Mouse (Mus musculus): ENCODE measurements around the gene Pak4. TPM values are rescaled to one million over a fixed set of nuclear protein-coding genes. Genes with fewer than 3 reads are reported as not detected.

Pak4 gene
- 11.5 and 11.9 TPM in 2 replicates for total RNA-seq (2014; rRNA removed)
- polyA plus RNA-seq (2015; fragmentation: Nextera tagmentation; extraction: Ambion mirVana): 7.4 and 11.5 TPM in 2 replicates

- peak within 1 kb of the TSS; percentile 61 for H3K9ac ChIP-seq
- peaks cover 7% of the 10 kb centered on the region; the same call in 1 of the 2 replicates for H3K4me1 ChIP-seq (ENCODE audit: insufficient read depth)
- H3K27me3 ChIP-seq (ENCODE audit: insufficient read depth, low read length): no peaks in the 10 kb centered on the region
- H3K4me3 ChIP-seq (ENCODE audit: low read depth, low read length): peak within 1 kb of the TSS; percentile 79
- peak; percentile 50 for TF ChIP-seq CTCF (IDR thresholded peaks at IDR 0.05; ENCODE audit: low read depth)
- DNase-seq: peak; percentile 99
- H3K27ac ChIP-seq (ENCODE audit: low read depth, low read length): peak within 1 kb of the TSS; percentile 83
- 2% methylated on average over 66 of the region's 66 CpGs for WGBS
- no peaks in the 10 kb centered on the region for H3K9me3 ChIP-seq (ENCODE audit: low read length)
- ATAC-seq: peak; percentile 97
- peak within 1 kb of the TSS; percentile 86 for H3K4me2 ChIP-seq (ENCODE audit: low read depth)
- H3K36me3 ChIP-seq (ENCODE audit: insufficient read depth): no peaks in the 10 kb centered on the region
Measured at GRCm38 (mm10) chr7:28597642-28598446, at the start of gene Pak4, which contains the start of gene Samd4b. Gene Pak4, minus strand, starts transcription at chr7:28598185. Gene Samd4b, minus strand, starts transcription at chr7:28598144.

DNA sequence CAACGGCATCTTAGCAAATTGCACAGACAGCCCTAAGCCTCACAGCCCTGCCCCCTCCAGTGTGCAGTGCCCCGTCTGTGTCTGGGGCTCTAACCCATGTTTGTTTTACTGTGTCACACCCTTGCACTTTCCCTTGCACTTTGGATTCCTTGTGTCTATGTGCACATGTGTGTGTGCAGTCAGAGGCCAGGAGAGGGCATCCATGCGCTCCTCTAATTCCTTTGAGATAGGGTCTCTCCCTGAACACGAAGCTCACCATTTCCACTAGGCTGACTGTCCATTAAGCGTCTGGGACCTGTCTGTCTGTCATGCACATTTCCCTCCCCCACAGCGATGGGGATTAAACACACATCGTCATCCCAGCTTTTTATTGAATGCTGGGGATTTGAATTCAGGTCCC lies 49.0 kb upstream of the Pak4 start:
- H3K4me3 ChIP-seq (ENCODE audit: low read depth, low read length): no peak overlapping the region
- TF ChIP-seq CTCF (IDR thresholded peaks at IDR 0.05; ENCODE audit: low read depth): 0 out of 2 replicates have a peak, but pooled peaks have one; percentile 10
- WGBS: 54% methylated on average over 7 of the region's 7 CpGs
- H3K9me3 ChIP-seq (ENCODE audit: low read length): no peaks in the 10 kb centered on the region
- H3K9ac ChIP-seq: no peak overlapping the region
- DNase-seq: no peak
- H3K4me1 ChIP-seq (ENCODE audit: insufficient read depth): no peaks in the 10 kb centered on the region
- ATAC-seq: no peak
- no peaks in the 10 kb centered on the region for H3K27me3 ChIP-seq (ENCODE audit: insufficient read depth, low read length)
- no peaks in the 10 kb centered on the region for H3K36me3 ChIP-seq (ENCODE audit: insufficient read depth)
- no peak overlapping the region for H3K4me2 ChIP-seq (ENCODE audit: low read depth)
- H3K27ac ChIP-seq (ENCODE audit: low read depth, low read length): no peak overlapping the region

GRCm38 (mm10) chr7:28645947-28646475 lies 48.0 kb upstream of the Pak4 start:
- DNase-seq (no peak), ATAC-seq (no peak)
- no peak overlapping the region for H3K9ac ChIP-seq
- no peak overlapping the region for H3K4me2 ChIP-seq (ENCODE audit: low read depth)
- TF ChIP-seq CTCF (IDR thresholded peaks at IDR 0.05; ENCODE audit: low read depth): no peak
- no peaks in the 10 kb centered on the region for H3K27me3 ChIP-seq (ENCODE audit: insufficient read depth, low read length)
- H3K27ac ChIP-seq (ENCODE audit: low read depth, low read length): no peak overlapping the region
- 87% methylated on average over 2 of the region's 2 CpGs for WGBS
- no peak overlapping the region for H3K4me3 ChIP-seq (ENCODE audit: low read depth, low read length)
- H3K4me1 ChIP-seq (ENCODE audit: insufficient read depth): no peaks in the 10 kb centered on the region
- H3K9me3 ChIP-seq (ENCODE audit: low read length): no peaks in the 10 kb centered on the region
- no peaks in the 10 kb centered on the region for H3K36me3 ChIP-seq (ENCODE audit: insufficient read depth)

- DNase-seq: no peak
- no peak for ATAC-seq
- no peak for TF ChIP-seq CTCF (IDR thresholded peaks at IDR 0.05; ENCODE audit: low read depth)
- no peak overlapping the region for H3K4me2 ChIP-seq (ENCODE audit: low read depth)
- no peak overlapping the region for H3K4me3 ChIP-seq (ENCODE audit: low read depth, low read length)
- no peaks in the 10 kb centered on the region for H3K36me3 ChIP-seq (ENCODE audit: insufficient read depth)
- no peak overlapping the region for H3K9ac ChIP-seq
- H3K27me3 ChIP-seq (ENCODE audit: insufficient read depth, low read length): no peaks in the 10 kb centered on the region
- H3K27ac ChIP-seq (ENCODE audit: low read depth, low read length): no peak overlapping the region
- 17% methylated on average over 6 of the region's 6 CpGs for WGBS
- H3K4me1 ChIP-seq (ENCODE audit: insufficient read depth): no peaks in the 10 kb centered on the region
- H3K9me3 ChIP-seq (ENCODE audit: low read length): no peaks in the 10 kb centered on the region
Measured at GRCm38 (mm10) chr7:28645366-28645765, 47.4 kb upstream of the Pak4 start.

- H3K27ac ChIP-seq (ENCODE audit: low read depth, low read length): no peak overlapping the region
- no peak overlapping the region for H3K9ac ChIP-seq
- no peak for TF ChIP-seq CTCF (IDR thresholded peaks at IDR 0.05; ENCODE audit: low read depth)
- DNase-seq (no peak), ATAC-seq (no peak)
- H3K9me3 ChIP-seq (ENCODE audit: low read length): no peaks in the 10 kb centered on the region
- H3K4me1 ChIP-seq (ENCODE audit: insufficient read depth): no peaks in the 10 kb centered on the region
- no peaks in the 10 kb centered on the region for H3K27me3 ChIP-seq (ENCODE audit: insufficient read depth, low read length)
- H3K4me2 ChIP-seq (ENCODE audit: low read depth): no peak overlapping the region
- no peak overlapping the region for H3K4me3 ChIP-seq (ENCODE audit: low read depth, low read length)
- 83% methylated on average over 8 of the region's 8 CpGs for WGBS
- no peaks in the 10 kb centered on the region for H3K36me3 ChIP-seq (ENCODE audit: insufficient read depth)
Measured at GRCm38 (mm10) chr7:28641546-28641945, 43.6 kb upstream of the Pak4 start.

DNA sequence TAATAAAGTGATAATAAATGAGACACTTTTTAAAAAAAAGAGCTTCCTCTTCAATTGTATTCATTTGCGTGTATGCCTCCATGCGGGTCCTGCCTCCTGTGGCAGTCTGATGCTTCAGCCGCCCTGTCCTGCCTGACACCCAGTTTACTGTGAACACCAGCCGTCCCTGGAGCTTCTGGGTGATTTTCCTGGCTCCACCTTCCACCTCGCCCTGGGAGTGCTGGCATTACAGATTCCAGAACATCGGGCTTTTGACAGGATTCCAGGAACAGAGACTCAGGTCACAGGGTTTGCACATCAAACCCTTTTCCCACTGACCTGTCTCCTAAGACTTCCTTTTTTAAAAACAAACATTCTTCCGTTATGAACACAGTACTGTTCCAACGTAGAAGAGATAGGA lies 39.5 kb upstream of the Pak4 start:
- Histone ChIP-seq H3K27me3 (ENCODE audit: insufficient read depth, low read length) (no peaks in the 10 kb centered on the region), H3K36me3 (ENCODE audit: insufficient read depth) (no peaks in the 10 kb centered on the region), H3K4me2 (ENCODE audit: low read depth) (no peak overlapping the region), H3K4me3 (ENCODE audit: low read depth, low read length) (no peak overlapping the region), H3K9me3 (ENCODE audit: low read length) (no peaks in the 10 kb centered on the region), H3K27ac (ENCODE audit: low read depth, low read length) (no peak overlapping the region), H3K4me1 (ENCODE audit: insufficient read depth) (no peaks in the 10 kb centered on the region), H3K9ac (no peak overlapping the region)
- TF ChIP-seq CTCF (IDR thresholded peaks at IDR 0.05; ENCODE audit: low read depth): no peak
- WGBS: 28% methylated on average over 8 of the region's 8 CpGs
- ATAC-seq (no peak), DNase-seq (no peak)

DNA sequence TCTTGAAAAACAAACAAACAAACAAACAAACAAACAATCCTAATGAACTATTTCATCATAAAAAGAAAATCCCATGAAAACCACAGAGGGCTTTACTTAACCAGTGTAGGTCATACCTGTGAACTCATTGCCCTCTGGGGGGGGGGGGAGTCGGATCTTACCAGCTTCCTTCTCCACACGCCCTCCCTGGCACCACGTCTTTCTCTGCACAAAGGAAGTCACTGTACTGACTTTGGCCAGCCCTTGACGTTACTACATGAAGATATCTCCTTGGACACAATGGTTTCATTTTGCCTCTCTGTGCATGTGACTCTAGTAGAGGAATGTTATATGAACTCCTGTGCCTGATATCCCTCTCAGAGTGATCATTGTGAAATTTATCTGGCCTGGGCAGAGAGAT lies 36.1 kb upstream of the Pak4 start:
- Histone ChIP-seq H3K4me2 (ENCODE audit: low read depth) (no peak overlapping the region), H3K9me3 (ENCODE audit: low read length) (no peaks in the 10 kb centered on the region), H3K27ac (ENCODE audit: low read depth, low read length) (no peak overlapping the region), H3K9ac (no peak overlapping the region), H3K4me1 (ENCODE audit: insufficient read depth) (no peaks in the 10 kb centered on the region), H3K4me3 (ENCODE audit: low read depth, low read length) (no peak overlapping the region), H3K27me3 (ENCODE audit: insufficient read depth, low read length) (peaks cover 21% of the 10 kb centered on the region), H3K36me3 (ENCODE audit: insufficient read depth) (no peaks in the 10 kb centered on the region)
- 72% methylated on average over 4 of the region's 4 CpGs for WGBS
- TF ChIP-seq CTCF (IDR thresholded peaks at IDR 0.05; ENCODE audit: low read depth): no peak
- no peak for DNase-seq
- ATAC-seq: no peak
